Mouse (Mus musculus) 3T3-L1 (cell line): ENCODE measurements around the gene Trpv4.

Experiments
- DNase-seq: peaks from one replicate; pipeline ENCODE4 v3.0.0-alpha.2; 2015; ENCODE audit warnings: low read depth, low spot score

Trpv4 gene

GRCm38 (mm10) chr5:114667228-114667856 is 9.1 kb upstream of the Trpv4 start:
- DNase-seq, result peak; percentile 99

- DNase-seq, result peak; percentile 35
These were observed 8.4 kb upstream of the Trpv4 start for GRCm38 (mm10) chr5:114666659-114667058.

- DNase-seq, result peak; percentile 72
These were observed 6.5 kb upstream of the Trpv4 start for GRCm38 (mm10) chr5:114664750-114665149.

- no peak for DNase-seq
These were observed 5.9 kb upstream of the Trpv4 start for GRCm38 (mm10) chr5:114664139-114664538.

- no peak for DNase-seq
These were observed 2.8 kb upstream of the Trpv4 start for GRCm38 (mm10) chr5:114661029-114661428.

GRCm38 (mm10) chr5:114657426-114657825 is 795 bp downstream of the Trpv4 start:
- no peak for DNase-seq

- DNase-seq, result no peak
These were observed 1.9 kb downstream of the Trpv4 start for GRCm38 (mm10) chr5:114656305-114656704.

GRCm38 (mm10) chr5:114655721-114656120 is 2.5 kb downstream of the Trpv4 start:
- DNase-seq, result no peak

- DNase-seq, result no peak
These were observed 4.4 kb downstream of the Trpv4 start for GRCm38 (mm10) chr5:114653656-114654437.

GRCm38 (mm10) chr5:114651449-114651848 is 6.8 kb downstream of the Trpv4 start:
- no peak for DNase-seq

- peak; percentile 29 for DNase-seq
These were observed 7.2 kb downstream of the Trpv4 start for GRCm38 (mm10) chr5:114651002-114651401.

GRCm38 (mm10) chr5:114648728-114649311 is 9.4 kb downstream of the Trpv4 start:
- peak; percentile 68 for DNase-seq

GRCm38 (mm10) chr5:114647211-114647974 is 10.8 kb downstream of the Trpv4 start:
- DNase-seq, result no peak

GRCm38 (mm10) chr5:114645916-114646315 is 12.3 kb downstream of the Trpv4 start:
- no peak for DNase-seq

GRCm38 (mm10) chr5:114644918-114645317 is 13.3 kb downstream of the Trpv4 start:
- no peak for DNase-seq

GRCm38 (mm10) chr5:114640809-114641208 is 17.4 kb downstream of the Trpv4 start:
- DNase-seq, result no peak

GRCm38 (mm10) chr5:114639645-114639957 is 18.6 kb downstream of the Trpv4 start:
- DNase-seq, result no peak

GRCm38 (mm10) chr5:114638769-114639644 is 19.2 kb downstream of the Trpv4 start:
- peak; percentile 97 for DNase-seq

- DNase-seq, result no peak
These were observed 22.1 kb downstream of the Trpv4 start for GRCm38 (mm10) chr5:114636091-114636490.

GRCm38 (mm10) chr5:114631336-114631735 is 26.9 kb downstream of the Trpv4 start:
- DNase-seq, result peak; percentile 69

GRCm38 (mm10) chr5:114625590-114625989 is 32.6 kb downstream of the Trpv4 start:
- peak; percentile 79 for DNase-seq
